Mouse (Mus musculus): Measurements from ENCODE around the gene Hacd1.

GRCm38 (mm10) chr2:13808008-13808407 is 247.9 kb downstream of the Hacd1 start:
- no peak for TF ChIP-seq POLR2A (IDR thresholded peaks at IDR 0.05; ENCODE audit: low read depth, low read length)
- no peak for TF ChIP-seq CTCF (IDR thresholded peaks at IDR 0.05; ENCODE audit: extremely low read depth, insufficient read length, insufficient replicate concordance, low read depth, low read length)
